Mouse (Mus musculus) cerebellum, adult 8-10 months (tissue): ENCODE measurements at regions not wholly inside any gene's neighbourhood (a gene's known extent, or its start where the extent isn't known, plus 50 kb on each side); places are given as distances from the start of the nearest gene placed in this dataset.
"Not testable (repeated sequence)": the region's sequence is repeated elsewhere in the genome, so short reads cannot be mapped to it uniquely, and the experiment has no call there.

Experiments used
- DNase-seq: peaks from one replicate; pipeline ENCODE4 v3.0.0; 2022

GRCm38 (mm10) chr16:12811088-12811487 lies 298.4 kb upstream of the Ercc4 start:
- no peak for DNase-seq

GRCm38 (mm10) chr16:12824646-12825045 lies 284.8 kb upstream of the Ercc4 start:
- DNase-seq: no peak

GRCm38 (mm10) chr16:12826222-12826621 lies 283.3 kb upstream of the Ercc4 start:
- no peak for DNase-seq

DNA sequence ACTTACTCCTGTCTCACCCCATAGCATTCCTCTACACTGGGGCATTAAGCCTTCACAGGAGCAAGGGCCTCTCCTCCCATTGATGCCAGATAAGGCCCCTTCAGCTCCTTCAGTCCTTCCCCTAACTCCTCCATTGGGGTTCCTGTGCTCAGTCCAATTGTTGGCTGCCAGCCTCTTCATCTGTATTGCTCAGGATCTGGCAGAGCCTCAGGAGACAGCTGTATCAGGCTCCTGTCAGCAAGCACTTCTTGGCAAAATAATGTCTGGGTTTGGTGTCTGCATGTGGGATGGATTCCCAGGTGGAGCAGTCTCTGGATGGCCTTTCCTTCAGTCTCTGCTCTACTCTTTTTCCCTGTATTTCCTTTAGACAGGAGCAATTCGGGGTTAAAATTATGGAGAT lies 278.2 kb upstream of the Ercc4 start:
- not testable (repeated sequence) for DNase-seq

GRCm38 (mm10) chr16:12856356-12856755 lies 253.1 kb upstream of the Ercc4 start:
- DNase-seq: no peak

DNA sequence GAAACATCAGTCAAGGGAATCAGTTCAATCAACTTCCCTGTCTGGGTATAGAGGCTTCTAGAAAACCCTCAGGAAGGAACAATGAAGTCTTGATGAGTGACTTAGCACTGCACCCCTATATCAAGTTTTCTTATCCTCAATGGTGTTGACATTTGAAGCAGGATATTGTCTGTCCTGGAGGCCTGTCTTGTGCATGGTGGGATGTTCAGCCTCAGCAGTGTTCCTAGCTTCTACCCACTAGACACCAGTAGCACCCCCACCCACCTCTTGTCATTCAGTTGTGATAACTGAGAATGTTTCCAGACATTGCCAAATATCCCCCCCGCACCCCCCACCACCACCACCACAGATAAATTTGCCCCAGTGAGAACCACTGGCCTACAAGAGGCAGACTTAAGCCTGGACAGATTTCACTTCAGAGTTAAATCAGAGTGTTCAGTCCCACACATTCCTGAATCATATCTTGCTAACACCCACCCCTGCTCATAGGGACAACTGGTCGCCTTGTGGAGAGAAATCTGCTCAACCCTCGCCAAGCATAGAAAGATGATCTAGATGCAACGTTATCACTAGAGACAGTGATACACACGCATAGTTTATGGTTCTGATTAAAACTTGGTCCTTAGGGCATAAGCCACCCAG lies 249.6 kb upstream of the Ercc4 start:
- no peak for DNase-seq

DNA sequence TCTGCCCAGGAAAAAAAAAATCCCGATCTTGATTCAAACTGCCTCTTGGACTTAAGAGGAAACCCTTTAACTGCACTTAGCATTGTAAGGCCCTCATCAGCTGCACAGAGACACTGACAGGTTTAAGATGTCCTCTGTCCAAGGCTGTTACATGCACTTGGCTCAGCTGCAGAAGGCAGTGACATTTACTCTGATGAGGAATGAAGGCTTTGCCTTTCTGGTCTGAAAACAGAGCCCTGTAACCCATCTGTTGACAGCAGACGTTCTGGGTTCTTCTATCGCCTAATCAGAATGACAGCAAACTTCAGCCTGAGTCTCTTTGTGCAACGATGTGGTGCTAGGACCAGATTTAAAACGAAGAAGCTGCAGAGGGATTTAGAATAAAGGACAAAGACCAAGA lies 246.9 kb upstream of the Ercc4 start:
- no peak for DNase-seq

GRCm38 (mm10) chr16:12878326-12878725 lies 231.2 kb upstream of the Ercc4 start:
- not testable (repeated sequence) for DNase-seq

DNA sequence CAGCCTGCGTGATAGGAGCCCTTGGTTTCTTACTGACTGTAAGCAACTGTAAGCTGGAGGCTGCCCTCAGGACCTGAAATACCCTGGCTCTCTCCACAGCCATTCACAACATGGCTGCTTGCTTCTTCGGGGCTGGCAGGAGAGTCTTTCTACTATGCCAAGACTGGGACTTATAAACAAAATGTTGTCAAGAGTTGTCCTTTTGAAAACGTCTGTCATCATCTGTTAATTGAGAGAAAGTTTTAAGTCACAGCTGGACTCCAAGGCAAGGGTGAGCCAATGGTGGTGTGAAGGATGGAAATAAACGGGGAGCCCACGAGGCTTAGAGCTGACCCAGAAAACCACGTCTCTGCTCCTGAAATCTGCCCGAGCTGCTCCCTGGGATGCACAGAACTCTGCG lies 229.5 kb upstream of the Ercc4 start:
- no peak for DNase-seq

- DNase-seq: no peak
Observed at GRCm38 (mm10) chr16:12880481-12880880, 229.0 kb upstream of the Ercc4 start.

- DNase-seq: no peak
Observed at GRCm38 (mm10) chr16:12882690-12883089, 226.8 kb upstream of the Ercc4 start.

DNA sequence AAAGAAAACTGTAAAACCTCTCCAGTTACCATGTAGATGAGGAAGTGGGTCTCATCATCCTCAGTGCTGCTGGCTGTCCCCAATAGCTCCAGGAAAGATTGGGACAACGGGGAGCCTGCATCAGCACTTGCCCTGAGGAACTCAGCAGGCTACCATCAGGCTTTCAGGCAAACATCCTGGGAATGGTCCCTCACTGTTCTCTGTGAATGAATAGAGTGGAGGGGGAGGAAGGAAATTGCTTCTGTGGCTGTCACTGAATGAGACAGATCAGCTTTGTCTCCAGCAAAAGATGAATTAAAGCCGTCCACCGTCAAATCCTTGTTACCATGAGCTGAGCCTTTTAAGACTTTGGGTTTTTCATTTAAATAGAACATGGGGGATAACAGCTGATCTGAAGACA lies 224.9 kb upstream of the Ercc4 start:
- DNase-seq: no peak

GRCm38 (mm10) chr16:12886127-12886526 lies 223.4 kb upstream of the Ercc4 start:
- DNase-seq: no peak

DNA sequence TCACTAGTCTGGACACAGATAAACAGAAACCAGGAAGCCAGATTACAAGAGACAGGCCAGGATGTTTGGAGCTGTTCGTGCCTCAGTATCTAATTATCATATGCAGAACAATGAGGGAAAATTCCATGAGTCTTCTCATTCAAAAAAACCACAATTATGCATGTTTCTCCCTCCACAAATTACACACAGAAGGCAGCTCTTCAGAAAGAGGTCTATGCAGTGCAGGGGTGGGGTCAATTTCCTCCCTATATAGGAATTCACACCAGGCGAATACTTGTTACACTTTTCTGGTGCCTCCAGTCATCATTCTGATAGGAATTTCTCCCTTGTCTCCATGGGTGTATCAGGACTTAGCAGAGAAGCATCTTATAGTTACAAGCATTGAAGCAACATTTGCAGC lies 222.1 kb upstream of the Ercc4 start:
- no peak for DNase-seq

GRCm38 (mm10) chr16:12890094-12890493 lies 219.4 kb upstream of the Ercc4 start:
- DNase-seq: no peak

GRCm38 (mm10) chr16:12890545-12890944 lies 218.9 kb upstream of the Ercc4 start:
- DNase-seq: no peak

DNA sequence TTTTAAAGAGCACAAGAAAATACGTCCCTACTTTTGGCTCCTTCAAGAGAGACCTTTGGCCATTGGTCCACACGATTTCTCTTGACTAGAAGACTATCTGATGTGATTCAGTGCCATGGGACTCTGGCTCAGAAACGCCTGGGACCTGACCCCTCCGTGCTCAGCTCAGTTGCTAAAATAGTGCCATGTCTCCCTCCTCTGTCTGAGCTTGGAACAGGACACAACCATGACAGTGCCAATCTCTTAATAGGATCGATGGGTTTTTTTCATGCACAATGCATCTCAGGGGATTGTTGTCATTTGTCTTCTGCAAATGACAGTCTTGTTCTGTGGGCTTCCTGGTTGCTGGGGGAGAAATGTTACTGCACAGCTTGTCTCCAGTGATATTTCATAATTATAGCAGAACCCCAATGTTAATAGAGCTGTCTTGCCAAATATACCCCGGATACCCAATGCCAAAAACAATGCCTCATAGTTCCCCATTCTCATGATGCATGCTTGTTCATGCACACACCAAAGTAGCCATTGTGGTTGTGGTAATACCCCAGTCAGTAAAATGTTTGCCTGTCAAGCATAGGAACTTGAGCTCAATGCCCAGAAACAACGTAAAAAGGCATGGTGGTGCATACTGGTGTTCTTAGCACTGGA lies 216.7 kb upstream of the Ercc4 start:
- DNase-seq: no peak

DNA sequence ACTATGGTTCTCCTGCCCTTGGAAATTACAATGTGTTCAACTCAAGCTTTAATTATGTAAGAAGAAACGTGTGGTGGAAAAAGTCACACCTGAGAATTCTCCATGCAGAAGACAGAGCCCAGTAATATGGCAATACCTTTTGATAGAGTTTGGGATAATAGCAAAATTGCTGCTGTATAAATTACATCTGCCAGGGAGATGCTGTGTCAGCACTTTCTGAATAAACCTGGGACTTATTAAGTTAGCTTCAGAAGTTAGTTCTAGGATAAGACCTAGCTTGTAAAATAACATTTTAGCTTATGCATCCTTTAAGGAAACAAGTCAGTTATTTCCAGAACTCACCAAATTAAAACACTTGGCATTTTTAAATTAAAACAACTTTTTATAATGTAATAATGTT lies 212.2 kb upstream of the Ercc4 start:
- no peak for DNase-seq

DNA sequence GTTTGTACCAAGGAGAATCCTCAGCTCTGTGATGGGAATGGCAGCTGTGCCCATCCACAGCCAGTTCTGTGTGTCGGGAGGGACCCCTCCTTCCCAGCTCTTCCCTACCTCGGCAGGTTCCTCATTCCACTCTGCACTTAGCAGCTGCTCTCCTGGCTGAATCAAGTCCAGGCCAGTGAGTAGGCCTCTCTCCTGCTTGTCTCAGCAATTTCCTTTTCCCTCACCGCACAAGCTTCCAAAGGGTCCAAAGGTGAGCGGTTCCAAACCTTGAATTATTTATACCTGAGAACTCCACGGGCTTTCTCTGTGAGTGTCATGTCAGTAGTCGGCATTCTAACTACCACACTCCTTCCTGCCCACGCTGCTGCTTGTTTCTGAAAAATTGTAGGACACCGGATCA lies 208.8 kb upstream of the Ercc4 start:
- DNase-seq: no peak

- DNase-seq: no peak
Observed at GRCm38 (mm10) chr16:12901096-12901995, 208.1 kb upstream of the Ercc4 start.

DNA sequence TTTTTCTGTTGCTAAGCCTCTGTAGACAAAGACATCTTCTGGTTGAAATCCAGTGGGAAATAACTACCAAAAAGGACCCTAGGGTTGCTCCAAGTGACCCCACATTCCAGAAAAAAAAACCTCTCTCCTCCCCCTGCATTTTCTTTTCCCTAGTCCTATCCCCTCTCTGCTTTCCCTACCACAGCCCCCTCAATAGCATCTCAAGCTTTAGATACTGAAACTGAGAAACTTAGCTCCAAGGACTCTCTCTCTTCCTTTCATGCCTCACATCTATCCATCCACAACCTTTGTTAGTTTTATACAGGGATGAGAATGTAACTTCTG lies 207.5 kb upstream of the Ercc4 start:
- DNase-seq: no peak

GRCm38 (mm10) chr16:12903161-12903560 lies 206.3 kb upstream of the Ercc4 start:
- DNase-seq: no peak

GRCm38 (mm10) chr16:12904937-12905336 lies 204.5 kb upstream of the Ercc4 start:
- DNase-seq: no peak

- DNase-seq: no peak
Observed at GRCm38 (mm10) chr16:12924668-12925067, 184.8 kb upstream of the Ercc4 start.
